Mouse (Mus musculus) thymus, postnatal 4 days (tissue): Measurements from ENCODE around the gene Gm19402.
"Not testable (repeated sequence)": the region's sequence is repeated elsewhere in the genome, so short reads cannot be mapped to it uniquely, and the experiment has no call there.

Experiments
- DNase-seq: peaks from one replicate; pipeline ENCODE4 v3.0.0; 2021

Gm19402 gene

GRCm38 (mm10) chr10:77690356-77690807 lies at the start of gene Gm19402:
TSS of gene Gm19402 (minus strand) at chr10:77690757.
- not testable (repeated sequence) for DNase-seq

- no peak for DNase-seq
These were observed 48.4 kb upstream of the Gm19402 start for GRCm38 (mm10) chr10:77738929-77739328.

- no peak for DNase-seq
These were observed 45.4 kb upstream of the Gm19402 start for GRCm38 (mm10) chr10:77735928-77736327.

- DNase-seq: peak; percentile 55
These were observed 38.7 kb upstream of the Gm19402 start for GRCm38 (mm10) chr10:77729241-77729640.

GRCm38 (mm10) chr10:77728280-77728679 lies 37.7 kb upstream of the Gm19402 start:
- DNase-seq: no peak

- DNase-seq: no peak
These were observed 35.6 kb upstream of the Gm19402 start, which contains the start of gene Gm10100 for GRCm38 (mm10) chr10:77726186-77726585. TSS of gene Gm10100 (plus strand) at chr10:77726486.

GRCm38 (mm10) chr10:77724855-77725254 lies 34.3 kb upstream of the Gm19402 start:
- peak; percentile 15 for DNase-seq

- not testable (repeated sequence) for DNase-seq
These were observed 29.7 kb upstream of the Gm19402 start, which contains the start of gene Krtap12-1 for GRCm38 (mm10) chr10:77720299-77720698. TSS of gene Krtap12-1 (plus strand) at chr10:77720599.

- DNase-seq: no peak
These were observed 24.9 kb upstream of the Gm19402 start, which contains the start of gene Gm10142 for GRCm38 (mm10) chr10:77715507-77715906. TSS of gene Gm10142 (plus strand) at chr10:77715807.

GRCm38 (mm10) chr10:77713734-77714133 lies 23.2 kb upstream of the Gm19402 start:
- DNase-seq: no peak

GRCm38 (mm10) chr10:77711157-77711556 lies 20.6 kb upstream of the Gm19402 start, which contains the start of gene Gm10024:
TSS of gene Gm10024 (plus strand) at chr10:77711457.
- DNase-seq: not testable (repeated sequence)

- no peak for DNase-seq
These were observed 19.3 kb upstream of the Gm19402 start for GRCm38 (mm10) chr10:77709831-77710230.

- DNase-seq: no peak
These were observed 15.8 kb upstream of the Gm19402 start, which contains the start of gene Gm10272 for GRCm38 (mm10) chr10:77706326-77706725. TSS of gene Gm10272 (plus strand) at chr10:77706626.

- no peak for DNase-seq
These were observed 6.6 kb upstream of the Gm19402 start, which contains the start of gene Gm9508 for GRCm38 (mm10) chr10:77697133-77697532. TSS of gene Gm9508 (minus strand) at chr10:77697233.

GRCm38 (mm10) chr10:77687021-77687420 lies 3.5 kb downstream of the Gm19402 start:
- DNase-seq: no peak

- DNase-seq: no peak
These were observed 4.5 kb downstream of the Gm19402 start, which contains the start of gene Tspear for GRCm38 (mm10) chr10:77685895-77686664. TSS of gene Tspear (plus strand) at chr10:77686569.

- no peak for DNase-seq
These were observed 6.4 kb downstream of the Gm19402 start for GRCm38 (mm10) chr10:77684181-77684580.

GRCm38 (mm10) chr10:77682994-77683393 lies 7.6 kb downstream of the Gm19402 start:
- DNase-seq: no peak

- DNase-seq: peak; percentile 58
These were observed 13.0 kb downstream of the Gm19402 start for GRCm38 (mm10) chr10:77677562-77677961.

- DNase-seq: peak; percentile 57
These were observed 16.8 kb downstream of the Gm19402 start for GRCm38 (mm10) chr10:77673765-77674164.

GRCm38 (mm10) chr10:77671519-77671918 lies 19.0 kb downstream of the Gm19402 start:
- no peak for DNase-seq

- DNase-seq: no peak
These were observed 19.8 kb downstream of the Gm19402 start for GRCm38 (mm10) chr10:77670710-77671109.

- DNase-seq: no peak
These were observed 23.2 kb downstream of the Gm19402 start for GRCm38 (mm10) chr10:77667402-77667801.

- no peak for DNase-seq
These were observed 24.2 kb downstream of the Gm19402 start for GRCm38 (mm10) chr10:77666342-77666741.
